Mouse (Mus musculus) mammary gland, adult 2 months (tissue): Measurements from ENCODE around the gene Cep97. TPM values are rescaled to one million over a fixed set of nuclear protein-coding genes. Genes with fewer than 3 reads are reported as not detected.

Experiments used
- polyA plus RNA-seq: library from polyadenylated mRNA; depleted of rRNA; stranded (reverse); fragments of >200 nt; gene quantifications from 2 replicates; pipeline ENCODE4 v1.2.3, GENCODE M21; 2012; ENCODE audit warnings: low replicate concordance; rRNA removed

The Cep97 gene
- polyA plus RNA-seq = 1.0 and 2.3 TPM in 2 replicates

GRCm38 (mm10) chr16:55934453-55935037 is at the start of gene Cep97:
Cep97 (minus strand) TSS chr16:55934855.

GRCm38 (mm10) chr16:55973431-55974255 is 39.0 kb upstream of the Cep97 start, which contains the start of gene Zbtb11:
Zbtb11 (plus strand) TSS chr16:55973883.

GRCm38 (mm10) chr16:55966212-55966871 is 31.7 kb upstream of the Cep97 start, which contains the start of gene Rpl24:
Rpl24 (plus strand) TSS chr16:55966275.

GRCm38 (mm10) chr16:55894893-55895650 is 39.6 kb downstream of the Cep97 start, which contains the start of gene Nxpe3:
Nxpe3 (minus strand) TSS chr16:55895285.

Other genes with a start within 250 kb of the Cep97 start
- gene Nfkbiz, start 96.0 kb downstream of the Cep97 start, polyA plus RNA-seq = 8.4 and 19.2 TPM in 2 replicates
- gene Nxpe3, start 39.6 kb downstream of the Cep97 start, polyA plus RNA-seq = 2.3 and 2.6 TPM in 2 replicates
- gene Rpl24, start 31.4 kb upstream of the Cep97 start, polyA plus RNA-seq = 68.1 and 118 TPM in 2 replicates
- 3.9 and 4.3 TPM in 2 replicates for gene Zbtb11, start 39.0 kb upstream of the Cep97 start, polyA plus RNA-seq
- 6.2 and 21.3 TPM in 2 replicates for gene Pcnp, start 94.9 kb upstream of the Cep97 start, polyA plus RNA-seq
- 2.4 and 3.7 TPM in 2 replicates for gene Trmt10c, start 103.0 kb upstream of the Cep97 start, polyA plus RNA-seq
- gene Senp7, start 113.5 kb upstream of the Cep97 start, polyA plus RNA-seq = 2.0 and 5.1 TPM in 2 replicates